Mouse (Mus musculus): ENCODE results near the gene Slc1a1.

Gene Slc1a1

GRCm38 (mm10) chr19:28834798-28835499, at the start of gene Slc1a1:
TSS of gene Slc1a1 (plus strand) at chr19:28835049.
- peak; percentile 76 for DNase-seq

GRCm38 (mm10) chr19:28790196-28790595, 44.7 kb upstream of the Slc1a1 start:
- DNase-seq: no peak

GRCm38 (mm10) chr19:28793307-28793706, 41.5 kb upstream of the Slc1a1 start:
- no peak for DNase-seq

GRCm38 (mm10) chr19:28796146-28796848, 38.6 kb upstream of the Slc1a1 start:
- DNase-seq: no peak

GRCm38 (mm10) chr19:28796966-28797365, 37.9 kb upstream of the Slc1a1 start:
- DNase-seq: no peak

GRCm38 (mm10) chr19:28797611-28798010, 37.2 kb upstream of the Slc1a1 start:
- DNase-seq: no peak

GRCm38 (mm10) chr19:28800448-28800847, 34.4 kb upstream of the Slc1a1 start:
- no peak for DNase-seq

GRCm38 (mm10) chr19:28806276-28806675, 28.6 kb upstream of the Slc1a1 start:
- DNase-seq: no peak

GRCm38 (mm10) chr19:28806821-28807496, 27.9 kb upstream of the Slc1a1 start:
- DNase-seq: no peak

- no peak for DNase-seq
These were observed 27.4 kb upstream of the Slc1a1 start for GRCm38 (mm10) chr19:28807497-28807871.

- DNase-seq: no peak
These were observed 16.6 kb upstream of the Slc1a1 start for GRCm38 (mm10) chr19:28818286-28818685.

- no peak for DNase-seq
These were observed 7.0 kb upstream of the Slc1a1 start for GRCm38 (mm10) chr19:28827697-28828328.

GRCm38 (mm10) chr19:28831324-28831723, 3.5 kb upstream of the Slc1a1 start:
- DNase-seq: no peak

- no peak for DNase-seq
These were observed 2.2 kb upstream of the Slc1a1 start for GRCm38 (mm10) chr19:28832605-28833004.

GRCm38 (mm10) chr19:28834388-28834787, 461 bp upstream of the Slc1a1 start:
- DNase-seq: no peak

GRCm38 (mm10) chr19:28835500-28835864, 633 bp downstream of the Slc1a1 start:
- DNase-seq: no peak

GRCm38 (mm10) chr19:28836116-28836515, 1.3 kb downstream of the Slc1a1 start:
- peak; percentile 19 for DNase-seq

GRCm38 (mm10) chr19:28836651-28837410, 2.0 kb downstream of the Slc1a1 start:
- peak; percentile 20 for DNase-seq

- DNase-seq: no peak
These were observed 3.9 kb downstream of the Slc1a1 start for GRCm38 (mm10) chr19:28838796-28839195.

GRCm38 (mm10) chr19:28844946-28845710, 10.3 kb downstream of the Slc1a1 start:
- DNase-seq: no peak

GRCm38 (mm10) chr19:28850510-28850909, 15.7 kb downstream of the Slc1a1 start:
- no peak for DNase-seq

GRCm38 (mm10) chr19:28852001-28852400, 17.2 kb downstream of the Slc1a1 start:
- DNase-seq: no peak
